Mouse (Mus musculus): ENCODE data around the gene Wdr11. TPM values are rescaled to one million over a fixed set of nuclear protein-coding genes. Genes with fewer than 3 reads are reported as not detected.

Gene Wdr11
- total and polyA plus RNA-seq, 3 experiments = 15.9 to 39.4 TPM; not detected in 1

DNA sequence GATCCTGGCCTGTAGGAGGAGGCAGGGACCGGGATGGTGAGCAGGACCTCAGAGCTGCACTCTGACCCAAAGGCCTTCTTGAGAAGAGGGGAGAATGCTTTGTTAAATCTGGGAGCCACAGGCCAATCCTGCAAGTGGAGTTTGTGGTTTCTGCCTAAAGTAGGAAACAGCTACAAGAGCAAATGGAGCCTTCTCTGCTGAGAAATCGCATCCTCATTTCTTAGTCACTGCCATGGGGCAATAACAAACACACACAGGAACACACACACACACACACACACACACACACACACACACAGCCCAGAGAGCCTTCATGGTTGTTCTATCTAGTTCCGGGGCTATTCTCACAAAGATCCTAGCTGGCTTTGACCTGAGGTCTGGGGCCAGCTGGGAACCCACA lies 73.7 kb downstream of the Wdr11 start:
- no peaks in the 10 kb centered on the region for H3K9me3 ChIP-seq (replicated peaks; ENCODE audit: insufficient read depth, low read length)
- no peaks in the 10 kb centered on the region for H3K36me3 ChIP-seq (ENCODE audit: control insufficient read depth in 1 of 2, insufficient read depth in 2 of 2, low read length in 2 of 2)
- H3K79me2 ChIP-seq (ENCODE audit: control insufficient read depth, insufficient read depth, low read length, poor library complexity) = no peaks in the 10 kb centered on the region
- no peaks in the 10 kb centered on the region for H3K27me3 ChIP-seq (ENCODE audit: control insufficient read depth in 1 of 2, insufficient read depth in 2 of 2, low read length in 2 of 2)
- TF ChIP-seq ZC3H11A (IDR thresholded peaks at IDR 0.05; ENCODE audit: low read depth, low read length) (no peak), TCF12 (IDR thresholded peaks at IDR 0.05; ENCODE audit: low read depth, low read length) (no peak), CHD1 (IDR thresholded peaks at IDR 0.05; ENCODE audit: low read depth, low read length) (no peak), CHD2 (IDR thresholded peaks at IDR 0.05; ENCODE audit: low read length) (no peak), BHLHE40 (IDR thresholded peaks at IDR 0.05; ENCODE audit: borderline replicate concordance, low read depth, low read length) (no peak), HCFC1 (IDR thresholded peaks at IDR 0.05; ENCODE audit: low read depth, low read length) (no peak), ZMIZ1 (IDR thresholded peaks at IDR 0.05; ENCODE audit: low read depth, low read length) (no peak), RAD21 (IDR thresholded peaks at IDR 0.05; ENCODE audit: low read depth, low read length) (no peak), MAZ (IDR thresholded peaks at IDR 0.05; ENCODE audit: low read depth, low read length) (no peak), ELF1 (IDR thresholded peaks at IDR 0.05; ENCODE audit: low read depth, low read length) (no peak), POLR2AphosphoS2 (IDR thresholded peaks at IDR 0.05; ENCODE audit: low read length) (no peak), ZKSCAN1 (IDR thresholded peaks at IDR 0.05; ENCODE audit: low read depth, low read length) (no peak), SIN3A (IDR thresholded peaks at IDR 0.05; ENCODE audit: low read length) (no peak), TBP (IDR thresholded peaks at IDR 0.05; ENCODE audit: low read depth, low read length) (no peak), E2F4 (IDR thresholded peaks at IDR 0.05; ENCODE audit: borderline replicate concordance, low read depth, low read length) (no peak), UBTF (IDR thresholded peaks at IDR 0.05; ENCODE audit: borderline replicate concordance, insufficient read depth, low read depth, low read length) (no peak), MYB (IDR thresholded peaks at IDR 0.05; ENCODE audit: low read depth, low read length) (no peak)
- no peak overlapping the region for H3K9ac ChIP-seq (ENCODE audit: control insufficient read depth, low read depth, low read length, poor library complexity, severe bottlenecking)
- H3K4me1 ChIP-seq (ENCODE audit: control insufficient read depth in 1 of 2, insufficient read depth in 2 of 2, low read length in 2 of 2) = no peaks in the 10 kb centered on the region
- DNase-seq (ENCODE audit: low read depth, low spot score) = no peak
- H3K27ac ChIP-seq (ENCODE audit: control insufficient read depth, low read depth, low read length) = no peak overlapping the region
- no peak overlapping the region for H3K4me3 ChIP-seq (ENCODE audit: control insufficient read depth in 1 of 2, insufficient read depth in 1 of 2, low read depth in 2 of 2, low read length in 2 of 2)

DNA sequence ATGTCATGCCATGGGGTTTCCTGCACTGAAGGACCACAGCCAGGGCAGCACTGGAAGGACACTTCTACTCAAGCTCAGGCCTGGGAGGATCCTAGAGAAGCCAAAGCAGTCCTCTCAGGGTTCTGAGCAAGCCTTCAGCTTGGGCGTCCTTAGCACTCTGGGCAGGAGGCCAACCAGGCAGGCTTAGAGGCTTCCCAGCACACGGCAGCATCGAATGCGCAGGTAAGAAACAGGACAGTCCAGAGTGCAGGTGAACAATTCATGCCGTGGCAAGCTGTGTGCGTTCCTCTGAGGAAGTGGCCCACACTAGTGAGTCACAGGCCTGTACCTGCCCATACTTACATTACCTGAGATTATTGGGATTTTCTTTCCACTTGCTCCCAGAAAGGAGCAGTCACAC lies 74.3 kb downstream of the Wdr11 start:
- DNase-seq (ENCODE audit: low read depth, low spot score) = no peak
- Histone ChIP-seq H3K4me3 (ENCODE audit: control insufficient read depth in 1 of 2, insufficient read depth in 1 of 2, low read depth in 2 of 2, low read length in 2 of 2) (no peak overlapping the region), H3K79me2 (ENCODE audit: control insufficient read depth, insufficient read depth, low read length, poor library complexity) (no peaks in the 10 kb centered on the region), H3K27me3 (ENCODE audit: control insufficient read depth in 1 of 2, insufficient read depth in 2 of 2, low read length in 2 of 2) (no peaks in the 10 kb centered on the region), H3K9me3 (replicated peaks; ENCODE audit: insufficient read depth, low read length) (no peaks in the 10 kb centered on the region), H3K36me3 (ENCODE audit: control insufficient read depth in 1 of 2, insufficient read depth in 2 of 2, low read length in 2 of 2) (no peaks in the 10 kb centered on the region), H3K4me1 (ENCODE audit: control insufficient read depth in 1 of 2, insufficient read depth in 2 of 2, low read length in 2 of 2) (no peaks in the 10 kb centered on the region), H3K9ac (ENCODE audit: control insufficient read depth, low read depth, low read length, poor library complexity, severe bottlenecking) (no peak overlapping the region), H3K27ac (ENCODE audit: control insufficient read depth, low read depth, low read length) (no peak overlapping the region)
- TF ChIP-seq MXI1 (IDR thresholded peaks at IDR 0.05; ENCODE audit: low read depth, low read length) (no peak), ZC3H11A (IDR thresholded peaks at IDR 0.05; ENCODE audit: low read depth, low read length) (no peak), CHD1 (IDR thresholded peaks at IDR 0.05; ENCODE audit: low read depth, low read length) (no peak), SMC3 (IDR thresholded peaks at IDR 0.05; ENCODE audit: low read depth, low read length) (no peak), CTCF (IDR thresholded peaks at IDR 0.05 in 2 of 3, conservative IDR thresholded peaks at IDR 0.05 in 1 of 3; ENCODE audit: control insufficient read depth in 1 of 3, insufficient read depth in 1 of 3, low read depth in 2 of 3, low read length in 3 of 3, poor library complexity in 1 of 3, severe bottlenecking in 1 of 3) (no peak), MEF2A (IDR thresholded peaks at IDR 0.05; ENCODE audit: extremely low read depth, insufficient replicate concordance, low read depth, low read length, poor library complexity, severe bottlenecking) (no peak), HCFC1 (IDR thresholded peaks at IDR 0.05; ENCODE audit: low read depth, low read length) (no peak), MAFK (IDR thresholded peaks at IDR 0.05; ENCODE audit: borderline replicate concordance, low read depth, low read length) (no peak), NELFE (IDR thresholded peaks at IDR 0.05; ENCODE audit: low read depth, low read length) (no peak), USF2 (IDR thresholded peaks at IDR 0.05; ENCODE audit: borderline replicate concordance in 1 of 2, insufficient read depth in 1 of 2, low read depth in 1 of 2, low read length in 2 of 2) (no peak), ELF1 (IDR thresholded peaks at IDR 0.05; ENCODE audit: low read depth, low read length) (no peak), ZNF384 (IDR thresholded peaks at IDR 0.05; ENCODE audit: low read depth, low read length) (no peak), GATA1 (IDR thresholded peaks at IDR 0.05; ENCODE audit: low read depth, low read length) (no peak)
